Comparison of ENCODE assay signal across 15 mouse cellular contexts in genomic region chr5:44925476-44925875, GRCm38 (mm10).
"Had no signal": no experiment of that assay in that cellular context is flagged by ENCODE, and none has a peak within 500 bp of the region (broad histone marks: within the 10 kb centered on the region; RNA-seq: fewer than 3 reads in every experiment).

No protein-coding gene starts in this region.

- H3K9ac ChIP-seq: liver, embryonic 13.5 days; midbrain, embryonic 13.5 days; neural tube, embryonic 13.5 days had no signal

- H3K27ac ChIP-seq: liver, embryonic 13.5 days; midbrain, embryonic 10.5 days; midbrain, embryonic 13.5 days; neural tube, embryonic 13.5 days had no signal

- ATAC-seq: lung, postnatal 0 days; midbrain, embryonic 13.5 days; midbrain, embryonic 16.5 days had no signal

- H3K4me1 ChIP-seq: liver, embryonic 13.5 days; megakaryocyte, embryonic 14.5 days; midbrain, embryonic 13.5 days; neural tube, embryonic 13.5 days had no signal

- DNase-seq: kidney, adult 8-10 months; kidney, postnatal 4 days; left cerebral cortex, postnatal 4 days; liver, embryonic 13.5 days; lung, adult 2 months; retina, postnatal 1 day; thymus, adult 18-20 months; thymus, postnatal 36 days had no signal

- H3K9me3 ChIP-seq: liver, embryonic 13.5 days; midbrain, embryonic 13.5 days; neural tube, embryonic 13.5 days had no signal

- H3K4me2 ChIP-seq: liver, embryonic 13.5 days; midbrain, embryonic 13.5 days; neural tube, embryonic 13.5 days had no signal

- H3K36me3 ChIP-seq: liver, embryonic 13.5 days; midbrain, embryonic 10.5 days; midbrain, embryonic 13.5 days; neural tube, embryonic 13.5 days had no signal

- H3K4me3 ChIP-seq: liver, embryonic 13.5 days; megakaryocyte, embryonic 14.5 days; midbrain, embryonic 10.5 days; midbrain, embryonic 13.5 days; myocyte; neural tube, embryonic 13.5 days had no signal

- H3K27me3 ChIP-seq: liver, embryonic 13.5 days; megakaryocyte, embryonic 14.5 days; midbrain, embryonic 13.5 days; neural tube, embryonic 13.5 days had no signal
